Mouse (Mus musculus) kidney, adult 9 months (tissue): ENCODE data around the gene Ehmt2.
"Not testable (repeated sequence)": the region's sequence is repeated elsewhere in the genome, so short reads cannot be mapped to it uniquely, and the experiment has no call there.

Experiments used
- DNase-seq: peaks from one replicate; pipeline ENCODE4 v3.0.0; 2022

Ehmt2 gene

DNA sequence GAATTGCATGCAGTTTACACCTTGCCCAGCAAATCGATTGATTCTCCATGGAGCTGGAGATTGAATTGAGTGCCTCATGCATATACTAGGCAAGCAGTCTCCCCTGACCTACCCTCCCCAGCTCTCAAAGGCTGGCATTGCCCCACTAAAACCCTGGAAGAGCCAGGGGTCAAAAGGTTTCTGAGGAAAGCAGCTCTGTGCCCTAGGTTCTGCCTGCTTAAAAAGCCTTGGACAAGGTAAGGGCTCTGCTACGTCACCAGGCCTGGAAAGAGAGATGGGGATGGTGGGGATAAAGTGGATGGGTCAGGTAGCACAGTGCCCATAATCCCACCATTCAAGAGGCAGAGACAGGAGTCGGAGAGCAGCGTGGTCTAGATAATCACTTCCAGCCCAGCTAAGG is 56.6 kb downstream of the Ehmt2 start:
- no peak for DNase-seq

DNA sequence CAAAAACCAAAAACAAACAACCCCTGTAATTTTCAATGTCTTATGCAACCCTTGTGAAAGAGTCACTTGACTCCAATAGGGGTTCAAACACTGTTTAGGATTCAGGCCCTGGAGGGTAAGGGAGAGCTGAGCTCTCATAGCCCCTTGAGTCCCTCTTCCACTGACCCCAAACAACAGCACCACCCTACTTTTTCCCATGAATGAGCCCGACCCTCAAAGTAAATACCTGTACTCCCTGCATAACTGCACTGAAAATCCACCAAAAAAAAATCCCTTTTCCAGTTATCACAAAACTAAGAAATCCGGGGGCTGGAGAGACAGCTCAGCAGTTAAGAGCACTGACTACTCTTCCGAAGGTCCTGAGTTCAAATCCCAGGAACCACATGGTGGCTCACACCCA is 57.6 kb downstream of the Ehmt2 start:
- no peak for DNase-seq

DNA sequence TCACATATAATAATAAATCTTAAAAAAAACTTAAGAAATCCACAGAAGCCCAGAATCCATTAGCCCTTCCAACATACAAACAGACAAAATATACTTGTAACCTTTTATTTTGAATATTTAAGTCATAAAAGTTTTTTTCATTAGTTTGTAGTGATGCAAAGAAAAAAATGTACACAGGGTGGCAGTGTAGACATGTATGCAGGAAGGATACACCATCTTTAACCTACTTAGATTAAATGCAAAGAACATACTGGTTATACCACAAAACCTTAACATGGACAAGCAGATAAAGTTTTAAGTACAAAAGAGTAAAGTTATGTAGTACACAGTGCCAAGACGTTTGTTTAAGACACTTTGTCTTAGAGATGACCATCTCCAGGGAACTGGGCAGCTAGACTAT is 58.1 kb downstream of the Ehmt2 start:
- no peak for DNase-seq

DNA sequence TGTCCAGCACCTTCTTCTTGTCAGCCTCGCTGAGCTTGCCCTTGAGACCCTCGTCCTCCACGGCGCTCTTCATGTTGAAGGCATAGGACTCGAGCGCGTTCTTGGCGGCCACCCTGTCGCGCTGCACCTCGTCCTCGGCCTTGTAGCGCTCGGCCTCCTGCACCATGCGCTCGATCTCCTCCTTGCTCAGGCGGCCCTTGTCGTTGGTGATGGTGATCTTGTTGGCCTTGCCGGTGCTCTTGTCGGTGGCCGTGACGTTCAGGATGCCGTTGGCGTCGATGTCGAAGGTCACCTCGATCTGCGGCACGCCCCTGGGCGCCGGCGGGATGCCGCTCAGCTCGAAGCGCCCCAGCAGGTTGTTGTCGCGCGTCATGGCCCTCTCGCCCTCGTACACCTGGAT is 59.0 kb downstream of the Ehmt2 start:
- DNase-seq, result not testable (repeated sequence)

DNA sequence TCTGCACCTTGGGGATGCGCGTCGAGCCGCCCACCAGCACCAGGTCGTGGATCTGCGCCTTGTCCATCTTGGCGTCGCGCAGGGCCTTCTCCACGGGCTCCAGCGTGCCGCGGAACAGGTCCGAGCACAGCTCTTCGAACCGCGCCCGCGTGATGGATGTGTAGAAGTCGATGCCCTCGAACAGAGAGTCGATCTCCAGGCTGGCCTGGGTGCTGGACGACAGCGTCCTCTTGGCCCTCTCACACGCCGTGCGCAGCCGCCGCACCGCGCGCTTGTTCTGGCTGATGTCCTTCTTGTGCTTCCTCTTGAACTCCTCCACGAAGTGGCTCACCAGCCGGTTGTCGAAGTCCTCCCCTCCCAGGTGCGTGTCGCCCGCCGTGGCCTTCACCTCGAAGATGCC is 59.7 kb downstream of the Ehmt2 start:
- DNase-seq, result not testable (repeated sequence)

DNA sequence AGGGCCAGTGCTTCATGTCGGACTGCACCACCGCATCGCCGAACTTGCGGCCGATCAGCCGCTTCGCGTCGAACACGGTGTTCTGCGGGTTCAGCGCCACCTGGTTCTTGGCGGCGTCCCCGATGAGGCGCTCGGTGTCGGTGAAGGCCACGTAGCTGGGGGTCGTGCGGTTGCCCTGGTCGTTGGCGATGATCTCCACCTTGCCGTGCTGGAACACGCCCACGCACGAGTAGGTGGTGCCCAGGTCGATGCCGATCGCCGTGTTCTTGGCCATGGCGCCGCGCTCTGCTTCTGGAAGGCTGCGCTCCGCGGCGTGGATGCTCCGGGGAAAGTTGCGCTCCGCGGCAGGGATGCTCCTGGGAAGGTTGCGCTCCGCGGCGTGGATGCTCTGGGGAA is 60.5 kb downstream of the Ehmt2 start:
- not testable (repeated sequence) for DNase-seq

DNA sequence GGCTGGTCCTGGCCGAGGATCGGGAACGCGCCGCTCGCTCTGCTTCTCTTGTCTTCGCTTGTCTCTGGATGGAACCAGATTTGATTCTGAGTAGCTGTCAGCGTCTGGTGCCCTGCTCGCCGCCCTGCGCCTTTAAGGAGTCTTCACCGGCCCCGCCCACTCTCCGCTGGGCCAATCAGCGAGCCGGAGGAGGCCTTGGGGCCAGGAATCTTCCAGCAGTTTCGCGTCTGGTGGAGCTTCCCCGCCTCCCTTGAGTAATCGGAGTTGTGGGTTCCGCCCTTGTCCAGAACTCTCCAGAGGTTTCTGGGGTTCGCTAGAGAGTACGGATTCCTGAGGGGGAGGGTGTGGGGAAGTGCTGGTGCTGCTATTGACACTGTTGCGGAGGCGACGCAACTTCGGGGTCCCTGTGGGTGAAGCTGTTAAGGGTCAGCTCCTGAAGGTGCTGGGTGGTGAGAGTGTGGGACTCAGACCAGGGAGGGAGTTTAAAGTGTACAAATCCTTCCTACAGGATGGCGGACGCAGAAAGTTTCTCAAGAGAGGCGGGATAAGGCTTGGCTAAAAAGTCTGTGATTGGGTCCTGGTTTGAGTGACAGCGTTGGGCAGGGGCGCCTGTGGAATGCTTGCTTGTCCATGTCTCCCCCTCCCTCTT is 61.0 kb downstream of the Ehmt2 start, which contains the start of gene Hspa1b:
Gene Hspa1b, minus strand, starts transcription at position 109 of the 649 bp plus-strand sequence.
- peak; percentile 94 for DNase-seq

DNA sequence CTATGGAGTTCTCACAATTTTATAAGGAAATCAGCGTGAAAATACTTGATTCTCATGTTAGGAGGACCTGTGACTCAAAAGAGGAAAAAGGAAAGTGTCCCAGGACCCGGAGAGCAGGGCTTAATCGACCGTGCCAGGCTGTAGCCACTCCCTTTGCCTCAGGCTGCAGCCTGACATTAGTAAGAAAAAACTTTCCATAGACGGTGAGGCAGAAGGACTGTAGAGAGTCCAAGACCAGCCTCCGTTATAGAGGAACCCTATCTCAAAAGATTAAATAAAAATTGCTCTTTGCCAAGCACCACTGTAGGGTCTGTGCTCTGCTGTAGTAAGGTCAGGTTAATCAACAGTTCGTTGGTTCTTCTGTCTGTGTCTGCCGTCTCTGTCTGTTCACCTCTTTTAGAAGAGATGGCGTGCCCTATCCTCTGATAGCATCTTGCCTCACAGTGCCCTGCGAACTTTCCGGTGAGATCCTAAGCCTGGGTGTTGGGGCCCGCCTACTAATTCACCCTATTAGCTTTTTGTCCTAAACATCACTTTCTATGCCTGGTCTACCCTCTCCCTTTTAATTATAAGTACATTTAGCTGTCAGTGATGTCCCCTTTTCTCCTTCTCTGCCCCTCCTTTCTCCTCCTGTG is 61.7 kb downstream of the Ehmt2 start:
- peak; percentile 67 for DNase-seq

DNA sequence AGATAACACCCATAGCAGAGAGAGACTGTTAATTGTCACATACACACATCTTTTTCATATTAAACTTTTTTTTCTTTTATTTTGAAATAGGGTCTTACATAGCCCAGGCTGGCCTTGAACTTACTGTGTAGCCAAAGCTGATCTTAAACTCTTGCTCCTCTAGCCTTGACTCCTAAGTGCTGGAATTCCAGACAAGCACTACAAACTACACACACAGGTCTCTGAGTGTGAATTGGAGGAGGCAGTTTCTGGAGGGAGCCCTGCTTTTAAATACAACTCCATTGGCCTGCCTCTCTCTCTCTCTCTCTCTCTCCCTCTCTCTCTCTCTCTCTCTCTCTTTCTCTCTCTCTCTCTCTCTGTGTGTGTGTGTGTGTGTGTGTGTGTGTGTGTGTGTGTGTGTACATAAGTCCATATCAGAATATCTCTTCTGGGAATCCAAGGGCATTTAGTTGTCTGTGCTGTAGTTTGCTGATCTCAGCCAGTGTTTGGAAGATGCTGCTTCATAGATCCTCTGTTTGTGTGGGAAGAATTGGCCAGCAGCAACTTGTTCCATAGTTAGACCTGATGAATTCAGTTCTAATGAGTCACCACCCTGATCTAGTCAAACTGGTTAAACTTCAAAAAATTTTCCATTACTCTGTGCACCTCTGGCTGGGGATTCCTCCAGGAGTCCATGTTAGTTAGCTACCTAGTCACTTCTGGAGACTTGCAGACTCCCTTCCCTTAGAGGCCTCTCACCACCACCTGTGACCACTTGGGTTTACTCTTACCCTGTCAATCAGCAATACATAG is 62.6 kb downstream of the Ehmt2 start:
- DNase-seq, result no peak

DNA sequence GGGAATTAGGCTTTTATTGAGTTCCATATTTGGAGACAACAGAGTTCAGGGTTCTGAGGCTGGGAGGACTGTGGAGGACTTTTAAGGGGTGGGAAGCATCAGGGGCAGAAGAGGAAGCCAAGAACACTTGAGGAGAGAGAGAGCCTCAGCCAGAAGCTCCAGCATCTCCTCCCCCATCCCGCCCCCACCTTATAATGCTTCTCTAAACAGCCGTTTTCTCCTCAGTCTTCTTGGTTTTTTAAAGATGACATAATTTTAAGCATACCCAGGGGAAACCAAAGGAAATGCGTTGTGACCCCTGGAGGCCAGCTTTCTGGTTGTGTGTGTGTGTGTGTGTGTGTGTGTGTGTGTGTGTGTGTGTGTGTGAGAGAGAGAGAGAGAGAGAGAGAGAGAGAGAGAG is 63.9 kb downstream of the Ehmt2 start:
- no peak for DNase-seq

DNA sequence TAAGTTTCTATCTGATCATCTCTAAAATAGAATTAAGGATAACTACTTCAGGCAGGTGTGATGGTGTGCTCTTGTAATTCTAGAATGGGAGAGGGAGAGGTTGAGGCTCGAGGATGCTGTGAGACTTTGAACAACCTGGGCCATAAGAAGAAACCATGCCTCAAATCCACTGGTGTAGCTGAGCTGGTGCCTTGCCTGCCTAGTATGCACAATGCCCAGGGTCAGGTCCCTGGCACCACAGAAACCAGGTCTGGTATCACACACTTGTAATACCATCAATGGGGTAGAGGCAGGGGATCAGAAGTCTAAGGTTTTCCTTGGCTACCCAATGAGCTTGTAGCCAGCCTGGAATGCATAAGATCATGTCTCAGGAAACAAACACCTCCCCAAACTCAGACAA is 64.6 kb downstream of the Ehmt2 start:
- no peak for DNase-seq
